Mouse (Mus musculus) heart, adult 9 months (tissue): Measurements from ENCODE around the gene Hyal3.
A peak's percentile ranks its signal among the peaks of the same experiment; 100 is the strongest.

Experiments used
- DNase-seq, 2 experiments: peaks; one replicate each; pipeline ENCODE4 v3.0.0; 2022; ENCODE audit warnings: low spot score in 2 of 2

Gene Hyal3

GRCm38 (mm10) chr9:107617461-107617860, 36.8 kb downstream of the Hyal3 start:
- DNase-seq, result no peak

GRCm38 (mm10) chr9:107618098-107618497, 37.5 kb downstream of the Hyal3 start:
- peak in 1 of 2 experiments; percentile 27 for DNase-seq

GRCm38 (mm10) chr9:107618778-107619545, 38.3 kb downstream of the Hyal3 start:
- peak; percentile 67 to 74 for DNase-seq

- no peak for DNase-seq
Observed at GRCm38 (mm10) chr9:107619546-107619879, 38.9 kb downstream of the Hyal3 start.

- peak in 1 of 2 experiments; percentile 24 for DNase-seq
Observed at GRCm38 (mm10) chr9:107620954-107621353, 40.3 kb downstream of the Hyal3 start.

- peak; percentile 77 to 88 for DNase-seq
Observed at GRCm38 (mm10) chr9:107624539-107624938, 43.9 kb downstream of the Hyal3 start.

- no peak for DNase-seq
Observed at GRCm38 (mm10) chr9:107624951-107625350, 44.3 kb downstream of the Hyal3 start.

- DNase-seq, result no peak
Observed at GRCm38 (mm10) chr9:107625351-107626128, 44.9 kb downstream of the Hyal3 start.

GRCm38 (mm10) chr9:107626158-107626843, 45.7 kb downstream of the Hyal3 start:
- DNase-seq, result no peak

GRCm38 (mm10) chr9:107626844-107627277, 46.2 kb downstream of the Hyal3 start:
- DNase-seq, result peak; percentile 71 to 80

GRCm38 (mm10) chr9:107627387-107628255, 47.0 kb downstream of the Hyal3 start:
- peak in 1 of 2 experiments; percentile 23 for DNase-seq

- DNase-seq, result peak; percentile 74 to 87
Observed at GRCm38 (mm10) chr9:107628721-107629410, 48.2 kb downstream of the Hyal3 start.

- no peak for DNase-seq
Observed at GRCm38 (mm10) chr9:107629411-107629730, 48.8 kb downstream of the Hyal3 start.

- no peak for DNase-seq
Observed at GRCm38 (mm10) chr9:107629901-107630425, 49.3 kb downstream of the Hyal3 start.

- DNase-seq, result no peak
Observed at GRCm38 (mm10) chr9:107630576-107630975, 50.0 kb downstream of the Hyal3 start.

GRCm38 (mm10) chr9:107631311-107631826, 50.8 kb downstream of the Hyal3 start:
- no peak for DNase-seq

- DNase-seq, result no peak
Observed at GRCm38 (mm10) chr9:107631861-107632260, 51.2 kb downstream of the Hyal3 start.

GRCm38 (mm10) chr9:107632478-107632877, 51.9 kb downstream of the Hyal3 start:
- DNase-seq, result peak; percentile 78 to 79

- peak; percentile 84 to 89 for DNase-seq
Observed at GRCm38 (mm10) chr9:107633091-107633660, 52.6 kb downstream of the Hyal3 start.
